Mouse (Mus musculus) G1E (cell line): ENCODE measurements around the gene Gm13285.

ENCODE experiments used
- CTCF ChIP-seq: IDR thresholded peaks from 2 replicates; pipeline ENCODE4 v1.5.1; 2012; ENCODE audit warnings: low read depth, low read length, inconsistent platforms, mixed read lengths
- GATA1 ChIP-seq: IDR thresholded peaks from 2 replicates; pipeline ENCODE4 v1.6.1; 2012; ENCODE audit warnings: borderline replicate concordance, low read length, inconsistent platforms, mixed read lengths
- GATA2 ChIP-seq: IDR thresholded peaks from 2 replicates; pipeline ENCODE4 v1.6.1; 2012; ENCODE audit warnings: low read depth, low read length, inconsistent platforms, borderline replicate concordance
- POLR2AphosphoS5 ChIP-seq: IDR thresholded peaks from 2 replicates; pipeline ENCODE4 v1.6.1; 2012; ENCODE audit warnings: low read depth, low read length, inconsistent platforms; ENCODE audit not compliant: insufficient replicate concordance
- TAL1 ChIP-seq: conservative IDR thresholded peaks from 2 replicates; pipeline ENCODE4 v1.6.1; 2012; ENCODE audit warnings: low read depth, low read length, inconsistent platforms, mixed read lengths

- TF ChIP-seq CTCF (no peak), GATA1 (no peak), TAL1 (no peak), POLR2AphosphoS5 (no peak), GATA2 (no peak)
These were observed 42.0 kb downstream of the Gm13285 start, which contains the start of gene Ifna4 for GRCm38 (mm10) chr4:88841438-88841911.
